Mouse (Mus musculus): ENCODE measurements around the gene Slitrk5. TPM values are rescaled to one million over a fixed set of nuclear protein-coding genes. Genes with fewer than 3 reads are reported as not detected.

Slitrk5 gene
- 0.07 and 0.24 TPM in 2 replicates for polyA plus RNA-seq (2012; rRNA removed; ENCODE audit: low replicate concordance)

DNA sequence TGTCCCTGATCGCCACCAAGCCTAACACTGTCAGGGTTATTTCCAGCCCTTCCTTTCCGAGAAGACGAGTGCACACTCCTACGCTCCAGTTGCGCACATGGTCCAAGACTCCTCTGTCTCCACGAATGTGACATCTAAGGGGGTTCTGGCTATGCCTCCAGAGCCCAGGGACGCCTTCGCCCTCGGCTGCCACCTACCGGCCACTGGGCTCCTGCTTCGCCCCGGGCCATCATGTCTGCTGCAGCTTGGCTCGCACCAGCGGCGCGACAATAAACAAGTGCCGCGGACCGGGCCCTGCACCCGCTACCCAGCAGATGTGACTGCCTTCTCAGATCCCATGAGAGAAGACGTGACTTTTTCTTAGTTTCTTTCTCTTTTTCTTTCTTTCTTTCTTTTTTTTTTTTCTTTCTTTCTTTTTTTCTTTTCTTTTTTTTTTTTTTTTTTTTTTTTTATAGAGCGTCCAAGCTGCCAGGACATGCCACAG lies at the start of gene Slitrk5:
TSS of gene Slitrk5 (plus strand) at position 434 of the 484 bp plus-strand sequence.

